Mouse (Mus musculus): Measurements from ENCODE around the gene Olfr195. TPM values are rescaled to one million over a fixed set of nuclear protein-coding genes. Genes with fewer than 3 reads are reported as not detected.

The Olfr195 gene
- polyA plus RNA-seq (2012; rRNA removed; ENCODE audit: low replicate concordance), result not detected in 2 replicates

DNA sequence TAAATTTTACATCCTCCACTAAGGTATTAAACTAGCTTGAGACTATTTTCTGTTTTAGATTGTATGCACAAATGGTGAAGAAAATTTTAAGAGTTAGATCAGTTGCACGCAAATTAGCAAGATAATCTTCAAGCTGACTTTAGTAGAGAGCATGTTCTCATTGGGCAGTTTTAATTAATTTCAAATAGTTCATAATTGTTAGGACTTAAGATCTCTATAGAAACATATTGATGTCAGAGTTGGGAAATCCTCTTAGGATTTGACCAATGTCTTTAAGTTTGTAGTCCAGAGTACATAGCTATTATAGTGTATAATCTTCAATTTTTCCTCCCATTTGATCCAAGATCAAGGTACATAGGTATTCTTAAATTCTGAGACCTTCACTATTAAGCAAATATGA lies at the start of gene Olfr195:
TSS of gene Olfr195 (plus strand) at position 301 of the 400 bp plus-strand sequence.

GRCm38 (mm10) chr16:59111781-59112180 lies 35.1 kb upstream of the Olfr195 start, which contains the start of gene Olfr193:
Olfr193 (minus strand) TSS chr16:59111881.

DNA sequence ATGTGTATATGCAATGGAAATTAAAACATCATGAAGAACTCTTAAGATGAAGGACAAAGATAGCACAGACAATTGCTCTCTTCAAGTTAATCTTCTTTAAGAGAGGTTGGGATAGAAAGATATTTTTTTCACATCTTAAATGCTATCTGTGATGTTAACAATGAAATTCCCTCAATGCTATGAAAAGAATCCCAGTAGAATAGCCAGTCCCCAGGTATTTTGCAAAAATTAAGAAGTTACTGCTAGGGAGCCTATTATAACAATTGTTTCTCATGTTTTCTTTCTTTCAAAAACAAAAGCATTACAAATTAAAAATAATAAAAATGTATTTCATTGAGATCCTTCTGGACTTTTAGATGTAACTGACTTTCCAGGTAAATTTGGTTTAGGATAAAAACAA lies 25.9 kb upstream of the Olfr195 start, which contains the start of gene Olfr194:
TSS of gene Olfr194 (minus strand) at position 101 of the 400 bp plus-strand sequence.

GRCm38 (mm10) chr16:59170354-59170753 lies 23.5 kb downstream of the Olfr195 start, which contains the start of gene Olfr196:
Olfr196 (minus strand) TSS chr16:59170454.

Other genes with a start within 250 kb of the Olfr195 start
- not detected in 2 replicates for gene Olfr181, start 218.3 kb upstream of the Olfr195 start, polyA plus RNA-seq (2012; rRNA removed; ENCODE audit: low replicate concordance)
- not detected in 2 replicates for gene Olfr180, start 217.7 kb upstream of the Olfr195 start, polyA plus RNA-seq (2012; rRNA removed; ENCODE audit: low replicate concordance)
- gene Olfr183, start 151.7 kb upstream of the Olfr195 start, polyA plus RNA-seq (2012; rRNA removed; ENCODE audit: low replicate concordance), result not detected in 2 replicates
- not detected in 2 replicates for gene Olfr186, start 116.8 kb upstream of the Olfr195 start, polyA plus RNA-seq (2012; rRNA removed; ENCODE audit: low replicate concordance)
- not detected in 2 replicates for gene Olfr187, start 107.3 kb upstream of the Olfr195 start, polyA plus RNA-seq (2012; rRNA removed; ENCODE audit: low replicate concordance)
- not detected in 2 replicates for gene Olfr190, start 69.0 kb upstream of the Olfr195 start, polyA plus RNA-seq (2012; rRNA removed; ENCODE audit: low replicate concordance)
- not detected in 2 replicates for gene Olfr191, start 57.2 kb upstream of the Olfr195 start, polyA plus RNA-seq (2012; rRNA removed; ENCODE audit: low replicate concordance)
- gene Olfr193, start 35.2 kb upstream of the Olfr195 start, polyA plus RNA-seq (2012; rRNA removed; ENCODE audit: low replicate concordance), result not detected in 2 replicates
- not detected in 2 replicates for gene Olfr194, start 26.0 kb upstream of the Olfr195 start, polyA plus RNA-seq (2012; rRNA removed; ENCODE audit: low replicate concordance)
- not detected in 2 replicates for gene Olfr196, start 23.4 kb downstream of the Olfr195 start, polyA plus RNA-seq (2012; rRNA removed; ENCODE audit: low replicate concordance)
- gene Olfr198, start 56.5 kb downstream of the Olfr195 start, polyA plus RNA-seq (2012; rRNA removed; ENCODE audit: low replicate concordance), result not detected in 2 replicates
- gene Olfr199, start 72.7 kb downstream of the Olfr195 start, polyA plus RNA-seq (2012; rRNA removed; ENCODE audit: low replicate concordance), result not detected in 2 replicates
- not detected in 2 replicates for gene Olfr201, start 125.6 kb downstream of the Olfr195 start, polyA plus RNA-seq (2012; rRNA removed; ENCODE audit: low replicate concordance)
- gene Olfr202, start 139.7 kb downstream of the Olfr195 start, polyA plus RNA-seq (2012; rRNA removed; ENCODE audit: low replicate concordance), result not detected in 2 replicates
- not detected in 2 replicates for gene Olfr203, start 151.8 kb downstream of the Olfr195 start, polyA plus RNA-seq (2012; rRNA removed; ENCODE audit: low replicate concordance)
- not detected in 2 replicates for gene Olfr204, start 171.2 kb downstream of the Olfr195 start, polyA plus RNA-seq (2012; rRNA removed; ENCODE audit: low replicate concordance)
- gene Olfr205, start 184.1 kb downstream of the Olfr195 start, polyA plus RNA-seq (2012; rRNA removed; ENCODE audit: low replicate concordance), result not detected in 2 replicates
- not detected in 2 replicates for gene Olfr206, start 202.2 kb downstream of the Olfr195 start, polyA plus RNA-seq (2012; rRNA removed; ENCODE audit: low replicate concordance)
- gene Olfr209, start 216.9 kb downstream of the Olfr195 start, polyA plus RNA-seq (2012; rRNA removed; ENCODE audit: low replicate concordance), result not detected in 2 replicates